Mouse (Mus musculus) lung, embryonic 14.5 days (tissue): ENCODE data around the gene Maml3. TPM values are rescaled to one million over a fixed set of nuclear protein-coding genes. Genes with fewer than 3 reads are reported as not detected.

ENCODE experiments used
- ATAC-seq: fragments of 200-750 bp; cut with Nextera tagmentation; 2 replicates; pipeline ENCODE4 v1.8.0; 2017; ENCODE audit warnings: mild to moderate bottlenecking, moderate TSS enrichment, moderate library complexity; ENCODE audit not compliant: insufficient read depth
- DNase-seq: peaks from one replicate; pipeline ENCODE4 v3.0.0-alpha.2; 2015
- H3K27ac ChIP-seq: fragments of 300-500 bp; sonication (generic); 2 replicates; pipeline ENCODE4 v1.5.1; 2014; ENCODE audit warnings: low read depth, mild to moderate bottlenecking, moderate library complexity
- H3K27me3 ChIP-seq: fragments of 300-500 bp; sonication (generic); 2 replicates; pipeline ENCODE4 v1.6.1; 2014; ENCODE audit warnings: low read length, control low read depth; ENCODE audit not compliant: insufficient read depth
- H3K36me3 ChIP-seq: fragments of 300-500 bp; sonication (generic); 2 replicates; pipeline ENCODE4 v1.6.1; 2014; ENCODE audit warnings: control low read depth; ENCODE audit not compliant: insufficient read depth
- H3K4me1 ChIP-seq: fragments of 300-500 bp; sonication (generic); 2 replicates; pipeline ENCODE4 v1.6.1; 2014; ENCODE audit warnings: antibody characterized with exemption, control low read depth; ENCODE audit not compliant: insufficient read depth
- H3K4me2 ChIP-seq: fragments of 300-500 bp; sonication (generic); 2 replicates; pipeline ENCODE4 v1.6.1; 2014; ENCODE audit warnings: mild to moderate bottlenecking
- H3K4me3 ChIP-seq: fragments of 300-500 bp; sonication (generic); 2 replicates; pipeline ENCODE4 v1.5.1; 2014; ENCODE audit warnings: low read depth, low read length
- H3K9ac ChIP-seq: fragments of 300-500 bp; sonication (generic); 2 replicates; pipeline ENCODE4 v1.6.1; 2014
- H3K9me3 ChIP-seq: fragments of 300-500 bp; sonication (generic); 2 replicates; pipeline ENCODE4 v1.6.1; 2016; ENCODE audit warnings: low read depth, low read length, control low read depth
- CTCF ChIP-seq: IDR thresholded peaks from 2 replicates; pipeline ENCODE4 v1.5.1; 2016; ENCODE audit warnings: antibody characterized with exemption, low read depth
- WGBS: fragments of 180-500 bp; shearing (Covaris S2); extraction: QIAGEN DNeasy Blood & Tissue Kit; methylation state at CpG from one replicate; pipeline ENCODE4 v1.1.7; 2014; 5-methylcytosine and 5-hydroxymethylcytosine counted together
- polyA plus RNA-seq: library from polyadenylated mRNA; unstranded; fragments of >200 nt; fragmentation: Nextera tagmentation; extraction: Ambion mirVana; gene quantifications from 2 replicates; pipeline ENCODE4 v1.2.1, GENCODE M21; 2014

Maml3 gene
- polyA plus RNA-seq, 1 experiment from 2014 or later: 9.1 TPM

DNA sequence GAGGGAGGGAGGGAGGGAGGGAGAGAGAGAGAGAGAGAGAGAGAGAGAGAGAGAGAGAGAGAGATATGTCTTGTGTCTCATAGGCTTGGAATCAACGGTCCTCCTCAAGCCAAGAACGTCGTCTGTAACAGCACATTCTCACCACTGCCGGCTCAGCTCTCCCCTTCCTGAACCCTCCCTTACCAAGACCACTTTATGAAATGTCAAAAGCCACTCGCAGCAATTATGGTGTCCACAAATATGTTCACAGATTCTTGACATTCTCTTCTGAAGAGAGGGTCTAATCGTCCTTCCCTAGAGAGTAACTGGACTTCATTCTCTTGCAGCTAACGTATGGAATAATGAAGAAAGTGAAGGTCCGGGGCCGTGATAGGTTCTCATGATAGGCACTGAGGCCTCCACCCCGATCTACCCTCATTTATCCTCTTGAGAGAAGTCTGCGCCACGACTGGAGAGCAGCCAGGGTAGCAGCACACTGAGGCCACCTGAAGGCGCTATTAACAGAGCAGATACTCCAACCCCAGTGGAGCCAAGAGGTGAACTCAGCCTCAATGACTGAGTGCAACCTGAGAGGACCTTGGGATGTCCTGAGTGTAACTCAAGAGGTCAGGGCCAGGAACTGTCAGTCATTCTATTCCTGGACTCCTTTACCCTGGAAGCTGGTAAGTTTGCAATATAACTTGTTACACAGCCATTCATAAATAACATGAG is 264.6 kb downstream of the Maml3 start:
- Histone ChIP-seq H3K4me1 (peaks cover 6% of the 10 kb centered on the region; the same call in 1 of the 2 replicates), H3K4me2 (no peak overlapping the region), H3K27me3 (no peaks in the 10 kb centered on the region), H3K36me3 (no peaks in the 10 kb centered on the region), H3K27ac (no peak overlapping the region), H3K4me3 (no peak overlapping the region), H3K9ac (no peak overlapping the region), H3K9me3 (no peaks in the 10 kb centered on the region)
- DNase-seq (no peak), ATAC-seq (no peak)
- 74% methylated on average over 13 of the region's 13 CpGs for WGBS
- no peak for TF ChIP-seq CTCF

DNA sequence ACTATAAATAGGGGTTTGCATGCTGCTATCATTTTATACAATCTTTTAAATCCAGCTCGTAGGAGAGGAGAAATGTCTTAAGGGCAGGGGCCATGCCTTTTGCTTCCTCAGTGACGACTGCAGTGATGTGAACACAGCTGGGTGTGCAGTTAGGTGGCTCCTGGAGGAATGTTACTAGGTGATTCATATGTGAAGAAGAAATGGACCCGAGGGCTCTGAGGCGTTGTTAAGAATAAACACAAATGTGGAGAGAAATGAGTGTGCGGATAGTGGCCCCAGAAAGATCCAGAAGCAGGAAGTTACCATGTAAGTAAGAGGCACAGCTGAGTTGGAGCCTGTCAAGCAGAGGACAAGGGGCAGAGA is 265.5 kb downstream of the Maml3 start:
- ATAC-seq: no peak
- H3K4me2 ChIP-seq: no peak overlapping the region
- H3K4me3 ChIP-seq: no peak overlapping the region
- no peak for DNase-seq
- no peaks in the 10 kb centered on the region for H3K9me3 ChIP-seq
- TF ChIP-seq CTCF: no peak
- no peaks in the 10 kb centered on the region for H3K27me3 ChIP-seq
- H3K9ac ChIP-seq: no peak overlapping the region
- H3K36me3 ChIP-seq: no peaks in the 10 kb centered on the region
- no peak overlapping the region for H3K27ac ChIP-seq
- peaks cover 6% of the 10 kb centered on the region; the same call in 1 of the 2 replicates for H3K4me1 ChIP-seq
- WGBS: 52% methylated on average over 5 of the region's 5 CpGs

DNA sequence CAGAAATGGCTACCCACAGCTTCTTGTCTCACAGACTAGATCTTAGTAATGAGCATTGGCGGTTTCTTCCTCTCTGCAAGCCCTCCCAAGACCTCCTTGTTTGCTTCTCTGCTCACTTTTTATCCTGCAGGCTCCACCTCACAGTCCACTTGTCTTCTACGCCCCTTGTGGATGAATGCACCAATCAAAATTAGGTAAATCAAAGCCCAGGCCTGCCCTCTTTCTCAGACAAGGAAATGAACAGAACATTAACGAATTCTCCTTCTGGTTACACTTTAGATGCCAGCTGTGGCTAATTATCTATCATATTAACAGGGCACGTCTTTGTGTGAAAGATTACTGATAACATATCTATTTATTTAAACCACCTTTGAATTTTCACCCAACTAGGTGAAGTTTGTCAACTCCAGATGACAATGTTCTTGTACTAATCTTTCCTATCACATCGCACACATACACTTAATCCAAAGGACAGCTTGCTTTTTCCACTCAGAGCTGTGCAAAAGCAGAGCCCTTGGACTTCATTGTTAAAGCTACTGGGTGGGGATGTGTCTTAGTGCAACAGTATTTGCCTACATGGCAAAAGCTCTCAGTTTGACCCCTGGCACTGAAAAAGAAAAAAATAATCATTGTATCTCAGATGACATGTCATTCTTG is 266.1 kb downstream of the Maml3 start:
- Histone ChIP-seq H3K4me1 (peaks cover 6% of the 10 kb centered on the region; the same call in 1 of the 2 replicates), H3K27me3 (no peaks in the 10 kb centered on the region), H3K9me3 (no peaks in the 10 kb centered on the region), H3K4me3 (no peak overlapping the region), H3K27ac (no peak overlapping the region), H3K9ac (no peak overlapping the region), H3K4me2 (no peak overlapping the region), H3K36me3 (no peaks in the 10 kb centered on the region)
- DNase-seq (no peak), ATAC-seq (no peak)
- no peak for TF ChIP-seq CTCF
- WGBS: 52% methylated on average over 5 of the region's 5 CpGs

GRCm38 (mm10) chr3:51832985-51833384 is 271.9 kb downstream of the Maml3 start:
- peak; percentile 52; the same call in 1 of the 2 replicates for ATAC-seq
- WGBS: 36% methylated on average over 15 of the region's 15 CpGs
- Histone ChIP-seq H3K9me3 (no peaks in the 10 kb centered on the region), H3K9ac (no peak overlapping the region), H3K4me3 (no peak overlapping the region), H3K27me3 (no peaks in the 10 kb centered on the region), H3K27ac (no peak overlapping the region; the same call in 1 of the 2 replicates), H3K4me2 (no peak overlapping the region), H3K36me3 (no peaks in the 10 kb centered on the region), H3K4me1 (peaks cover 2% of the 10 kb centered on the region; the same call in 1 of the 2 replicates)
- no peak for TF ChIP-seq CTCF
- peak; percentile 81 for DNase-seq

DNA sequence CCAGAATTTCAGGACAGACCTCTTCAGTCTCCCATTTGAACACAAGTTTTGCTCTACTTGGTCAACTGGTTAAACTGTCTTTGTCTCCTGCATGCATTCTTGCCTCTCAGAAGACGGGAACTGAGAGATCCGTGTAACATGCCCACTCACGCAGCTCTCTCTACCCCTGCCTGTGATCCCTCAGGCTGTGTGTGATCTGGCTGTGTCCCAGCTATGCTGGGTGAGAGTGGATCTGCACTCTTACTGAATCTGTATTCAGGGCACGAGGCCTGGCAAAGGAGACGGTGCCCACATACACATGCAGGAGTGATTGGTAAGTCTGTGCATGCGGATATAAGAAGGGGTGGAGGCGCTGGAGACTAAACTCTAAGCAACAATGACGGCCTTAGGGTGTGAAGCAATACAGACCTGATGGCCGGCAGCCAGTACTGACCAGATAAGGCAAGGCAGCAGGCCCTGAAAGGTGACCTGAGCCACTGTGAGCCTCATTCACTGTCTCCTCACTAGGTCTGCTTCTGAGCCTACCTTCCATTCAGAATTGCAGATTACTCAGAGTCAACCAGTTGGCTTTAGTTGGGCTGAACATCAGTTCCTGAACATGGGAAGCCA is 274.0 kb downstream of the Maml3 start:
- Histone ChIP-seq H3K4me3 (no peak overlapping the region), H3K27ac (no peak overlapping the region), H3K36me3 (no peaks in the 10 kb centered on the region), H3K9ac (no peak overlapping the region), H3K27me3 (no peaks in the 10 kb centered on the region), H3K9me3 (no peaks in the 10 kb centered on the region), H3K4me1 (peaks cover 2% of the 10 kb centered on the region; the same call in 1 of the 2 replicates), H3K4me2 (no peak overlapping the region)
- DNase-seq (no peak), ATAC-seq (no peak)
- TF ChIP-seq CTCF: no peak
- WGBS: 72% methylated on average over 9 of the region's 9 CpGs

GRCm38 (mm10) chr3:51825530-51825929 is 279.3 kb downstream of the Maml3 start:
- no peak overlapping the region for H3K27ac ChIP-seq
- no peaks in the 10 kb centered on the region for H3K36me3 ChIP-seq
- no peak for ATAC-seq
- 0 out of 2 replicates have a peak, but pooled peaks cover 3% of the 10 kb centered on the region for H3K4me1 ChIP-seq
- 42% methylated on average over 10 of the region's 10 CpGs for WGBS
- no peaks in the 10 kb centered on the region for H3K27me3 ChIP-seq
- no peak overlapping the region for H3K4me3 ChIP-seq
- H3K4me2 ChIP-seq: no peak overlapping the region
- no peak overlapping the region for H3K9ac ChIP-seq
- no peak for TF ChIP-seq CTCF
- no peaks in the 10 kb centered on the region for H3K9me3 ChIP-seq
- DNase-seq: peak; percentile 38

DNA sequence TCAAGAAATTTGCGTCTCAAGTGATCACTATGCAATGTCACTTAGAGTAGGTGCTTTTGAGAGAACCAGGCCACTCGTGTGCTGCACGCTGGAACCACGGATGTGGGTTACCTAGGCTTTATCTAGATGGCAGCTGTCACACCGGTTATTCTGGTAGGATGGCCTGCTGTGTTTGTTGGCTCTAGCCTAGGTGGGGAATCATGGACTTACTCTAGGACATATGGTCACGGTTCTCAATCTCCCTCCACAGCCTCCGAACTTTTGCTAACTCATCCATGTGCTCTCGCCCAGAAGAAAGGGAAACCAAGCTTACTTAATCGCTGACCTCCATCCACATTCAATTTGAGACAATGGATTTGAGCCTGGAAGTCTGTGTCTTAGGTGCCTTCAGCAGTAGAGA is 280.4 kb downstream of the Maml3 start:
- no peaks in the 10 kb centered on the region for H3K27me3 ChIP-seq
- H3K4me3 ChIP-seq: no peak overlapping the region
- H3K4me2 ChIP-seq: no peak overlapping the region
- H3K27ac ChIP-seq: no peak overlapping the region
- WGBS: 82% methylated on average over 9 of the region's 9 CpGs
- H3K9me3 ChIP-seq: no peaks in the 10 kb centered on the region
- TF ChIP-seq CTCF: no peak
- DNase-seq (no peak), ATAC-seq (no peak)
- no peaks in the 10 kb centered on the region for H3K36me3 ChIP-seq
- no peak overlapping the region for H3K9ac ChIP-seq
- H3K4me1 ChIP-seq: 0 out of 2 replicates have a peak, but pooled peaks cover 3% of the 10 kb centered on the region
